Mouse (Mus musculus): ENCODE measurements around the gene Rps6ka4.

DNA sequence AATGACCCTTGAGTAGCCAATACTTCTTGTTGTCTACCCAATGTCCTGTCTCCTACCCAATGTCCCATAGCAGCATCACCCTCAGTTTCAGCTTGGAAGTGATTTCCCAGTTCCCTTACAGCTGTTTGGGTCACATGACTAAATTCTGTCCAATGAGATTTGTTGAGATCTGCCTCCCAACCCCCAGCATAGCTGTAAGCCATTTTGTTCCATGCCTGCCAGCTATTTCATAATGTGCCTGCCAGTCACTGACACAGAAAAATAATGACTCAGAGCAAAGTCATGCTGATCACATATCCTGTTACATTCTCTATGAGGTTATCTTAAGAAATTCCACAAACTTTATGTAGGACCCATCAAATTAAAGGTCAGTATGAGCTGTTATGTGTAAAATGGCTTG is 36.4 kb upstream of the Rps6ka4 start:
- no peak for TF ChIP-seq CTCF (IDR thresholded peaks at IDR 0.05; ENCODE audit: insufficient read depth, low read depth, low read length)
- TF ChIP-seq POLR2A (IDR thresholded peaks at IDR 0.05; ENCODE audit: insufficient read depth, low read depth, low read length) = no peak

Measured in olfactory bulb, adult 2 months (tissue).